Mouse (Mus musculus): ENCODE measurements at regions not wholly inside any gene's neighbourhood (a gene's known extent, or its start where the extent isn't known, plus 50 kb on each side); places are given as distances from the start of the nearest gene placed in this dataset.

DNA sequence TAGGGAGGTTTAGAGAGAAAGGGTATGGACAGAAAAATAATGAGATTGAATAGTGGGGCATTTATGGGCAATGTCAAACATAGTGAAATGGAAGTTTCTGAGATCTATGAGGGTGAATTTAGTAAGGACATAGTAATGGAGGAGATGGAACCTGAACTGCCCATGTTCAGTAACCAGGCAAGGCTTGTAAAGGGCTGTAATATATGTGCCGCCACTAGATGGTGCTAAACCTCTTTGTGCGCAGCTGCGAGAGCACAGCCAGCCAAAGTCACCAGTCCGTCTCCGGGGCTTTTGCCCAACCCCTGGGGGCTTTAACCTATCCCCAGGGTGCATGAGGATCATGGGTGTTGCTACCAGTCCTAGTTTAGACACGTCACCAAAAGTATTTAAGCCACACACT lies 77.7 kb upstream of the Vmn2r25 start:
- DNase-seq (ENCODE audit: low spot score in 2 of 2): peak; percentile 15 to 42

GRCm38 (mm10) chr6:123937930-123938329 lies 84.7 kb upstream of the Vmn2r25 start:
- no peak for DNase-seq (ENCODE audit: low spot score in 2 of 2)

DNA sequence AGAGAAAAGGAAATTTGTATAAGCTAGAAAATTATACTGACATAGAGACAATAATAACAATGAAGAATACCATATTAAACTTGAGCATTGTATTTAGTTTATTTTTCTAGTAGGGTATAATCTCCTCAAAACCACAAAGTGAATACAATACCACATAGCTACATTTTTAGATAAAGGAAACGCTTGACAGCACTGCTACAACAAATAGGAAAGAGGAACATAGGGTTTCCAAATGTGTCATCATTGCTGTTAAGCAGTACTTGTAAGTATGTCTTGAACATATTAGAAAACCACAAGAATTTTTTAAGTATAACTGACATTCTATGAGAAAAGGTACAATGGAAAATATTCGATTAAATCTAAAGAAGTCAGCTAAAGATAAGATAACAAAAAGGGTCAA lies 63.0 kb upstream of the Vmn2r26 start:
- DNase-seq (ENCODE audit: low spot score in 2 of 2): no peak

GRCm38 (mm10) chr6:123971180-123971579 lies 53.2 kb upstream of the Vmn2r26 start:
- no peak for DNase-seq (ENCODE audit: low spot score in 2 of 2)

Data from frontal cortex, postnatal 25 days (tissue).